Mouse (Mus musculus) heart, embryonic 11.5 days (tissue): ENCODE results near the gene Exoc2. TPM values are rescaled to one million over a fixed set of nuclear protein-coding genes. Genes with fewer than 3 reads are reported as not detected.

ENCODE experiments used
- ATAC-seq: fragments of 200-750 bp; cut with Nextera tagmentation; replicated peaks from 2 replicates; pipeline ENCODE4 v1.8.0; 2017; ENCODE audit warnings: moderate library complexity; ENCODE audit not compliant: insufficient number of reproducible peaks, low FRiP score, low TSS enrichment
- H3K27ac ChIP-seq: fragments of 300-500 bp; sonication (generic); 2 replicates; pipeline ENCODE4 v1.5.1; 2014; ENCODE audit warnings: mild to moderate bottlenecking, low read depth, low read length
- H3K27me3 ChIP-seq: fragments of 300-500 bp; sonication (generic); 2 replicates; pipeline ENCODE4 v1.6.1; 2014; ENCODE audit warnings: mild to moderate bottlenecking, low read length, mixed read lengths; ENCODE audit not compliant: control insufficient read depth, insufficient read depth
- H3K36me3 ChIP-seq: fragments of 300-500 bp; sonication (generic); 2 replicates; pipeline ENCODE4 v1.6.1; 2014; ENCODE audit warnings: mild to moderate bottlenecking, low read length, moderate library complexity, mixed read lengths; ENCODE audit not compliant: control insufficient read depth, insufficient read depth
- H3K4me1 ChIP-seq: fragments of 300-500 bp; sonication (generic); 2 replicates; pipeline ENCODE4 v1.6.1; 2014; ENCODE audit warnings: low read length; ENCODE audit not compliant: control insufficient read depth, insufficient read depth
- H3K4me2 ChIP-seq: fragments of 300-500 bp; sonication (generic); 2 replicates; pipeline ENCODE4 v1.6.1; 2014; ENCODE audit warnings: mild to moderate bottlenecking, moderate library complexity
- H3K4me3 ChIP-seq: fragments of 300-500 bp; sonication (generic); 2 replicates; pipeline ENCODE4 v1.5.1; 2014; ENCODE audit warnings: low read depth, low read length
- H3K9ac ChIP-seq: fragments of 300-500 bp; sonication (generic); 2 replicates; pipeline ENCODE4 v1.6.1; 2014; ENCODE audit warnings: mild to moderate bottlenecking, low read depth, low read length, moderate library complexity
- H3K9me3 ChIP-seq: fragments of 300-500 bp; sonication (generic); replicated peaks from 2 replicates; pipeline ENCODE4 v1.6.1; 2016; ENCODE audit warnings: low read length; ENCODE audit not compliant: control insufficient read depth
- WGBS: fragments of 180-500 bp; shearing (Covaris S2); extraction: QIAGEN DNeasy Blood & Tissue Kit; methylation state at CpG from one replicate; pipeline ENCODE4 v1.1.7; 2014; ENCODE audit not compliant: insufficient replicate concordance; 5-methylcytosine and 5-hydroxymethylcytosine counted together
- polyA plus RNA-seq: library from polyadenylated mRNA; unstranded; fragments of >200 nt; fragmentation: Nextera tagmentation; extraction: Ambion mirVana; gene quantifications from 2 replicates; pipeline ENCODE4 v1.2.1, GENCODE M21; 2014

Gene Exoc2
- polyA plus RNA-seq, 1 experiment from 2014 or later, result 25.8 TPM

DNA sequence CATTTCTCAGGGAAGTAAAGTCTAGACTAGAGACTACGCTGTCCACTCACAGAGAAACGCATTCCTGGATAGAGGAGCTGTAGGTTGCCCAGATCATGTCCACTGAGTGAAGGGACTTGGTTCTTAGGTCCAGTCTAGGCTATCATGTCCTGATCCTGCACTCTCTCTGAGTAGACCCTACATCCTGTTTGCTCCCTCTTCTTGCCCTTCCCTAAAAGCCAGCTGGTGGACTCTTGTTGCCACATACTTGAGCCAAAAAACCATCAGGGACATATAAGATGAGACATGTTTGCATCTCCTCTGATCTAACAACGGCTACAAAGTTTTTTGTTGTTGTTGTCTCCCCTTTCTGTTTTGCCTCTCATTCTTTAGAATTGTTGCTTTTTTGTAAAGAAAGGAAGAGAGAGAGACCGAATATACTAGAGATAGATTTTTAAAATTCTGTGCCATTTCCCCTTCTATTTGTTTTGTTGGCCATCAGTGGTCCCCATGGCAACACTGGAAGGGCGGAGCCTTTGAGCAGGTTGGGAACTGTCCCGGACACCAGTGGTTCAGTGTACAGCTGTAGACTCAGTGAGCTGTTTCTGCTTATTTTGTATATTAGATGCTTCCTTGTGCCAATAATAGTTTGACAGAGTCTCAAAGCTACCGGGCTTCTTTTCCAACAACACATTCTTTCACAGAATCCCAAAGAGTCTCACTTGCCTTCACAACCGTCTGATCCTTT, 209.7 kb downstream of the Exoc2 start:
- Histone ChIP-seq H3K27me3 (no peaks in the 10 kb centered on the region), H3K9me3 (no peaks in the 10 kb centered on the region), H3K4me1 (no peaks in the 10 kb centered on the region), H3K27ac (no peak overlapping the region), H3K9ac (no peak overlapping the region), H3K4me2 (no peak overlapping the region), H3K4me3 (no peak overlapping the region), H3K36me3 (no peaks in the 10 kb centered on the region)
- no peak for ATAC-seq
- 69% methylated on average over 8 of the region's 8 CpGs for WGBS

Other genes with a start within 250 kb of the Exoc2 start
- gene Irf4, start 224.9 kb downstream of the Exoc2 start, polyA plus RNA-seq, result 0.03 TPM in 1 of 2 replicates, not detected in the other
- gene Hus1b, start 26.3 kb downstream of the Exoc2 start, polyA plus RNA-seq, result not detected in 2 replicates
- gene Gm5447, start 111 bp upstream of the Exoc2 start, polyA plus RNA-seq, result not detected in 2 replicates